Mouse (Mus musculus) megakaryocyte, embryonic 14.5 days (primary cell): ENCODE data around the gene Rtl10.

Experiments used
- FLI1 ChIP-seq: IDR thresholded peaks from 2 replicates; pipeline ENCODE4 v1.6.1; 2012; ENCODE audit warnings: low read length, inconsistent platforms, mixed read lengths
- GATA1 ChIP-seq: IDR thresholded peaks from 3 replicates; pipeline ENCODE4 v1.6.1; 2012; ENCODE audit warnings: mixed read lengths, low read length, inconsistent platforms, borderline replicate concordance

- TF ChIP-seq FLI1 = no peak
- TF ChIP-seq GATA1 = no peak
These were observed 49.7 kb upstream of the Rtl10 start for GRCm38 (mm10) chr16:18449005-18449404.
